Mouse (Mus musculus): ENCODE measurements around the gene Ank3.

Gene Ank3

GRCm38 (mm10) chr10:69478831-69479230 lies 80.3 kb downstream of the Ank3 start:
- no peak for DNase-seq

DNA sequence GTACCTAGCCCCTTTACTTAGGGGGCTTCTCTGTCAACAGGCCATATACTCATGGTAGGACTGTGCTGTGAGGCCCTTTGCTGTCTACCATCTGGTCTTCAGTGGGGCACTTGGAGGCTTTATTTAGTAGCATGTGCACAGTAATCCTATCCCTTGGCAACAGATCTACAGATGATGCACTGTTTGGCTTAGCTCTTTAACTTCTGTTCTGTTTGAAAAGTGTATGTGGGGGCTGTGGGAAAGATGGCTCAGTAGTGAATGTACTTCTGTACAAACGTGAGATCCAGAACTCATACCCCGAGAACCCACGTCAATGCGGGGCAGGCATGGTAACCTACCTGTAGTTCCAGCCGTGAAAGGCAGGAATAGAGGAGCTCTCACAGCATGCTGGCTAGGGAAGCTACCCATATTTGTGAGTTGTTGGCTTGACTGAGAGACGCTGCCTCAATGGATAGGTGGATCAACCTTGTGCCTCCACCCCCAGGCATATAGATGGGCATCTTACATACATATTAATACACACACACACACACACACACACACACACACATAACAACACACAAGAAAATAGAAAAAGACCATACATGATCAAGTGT lies 86.7 kb downstream of the Ank3 start:
- no peak for DNase-seq

DNA sequence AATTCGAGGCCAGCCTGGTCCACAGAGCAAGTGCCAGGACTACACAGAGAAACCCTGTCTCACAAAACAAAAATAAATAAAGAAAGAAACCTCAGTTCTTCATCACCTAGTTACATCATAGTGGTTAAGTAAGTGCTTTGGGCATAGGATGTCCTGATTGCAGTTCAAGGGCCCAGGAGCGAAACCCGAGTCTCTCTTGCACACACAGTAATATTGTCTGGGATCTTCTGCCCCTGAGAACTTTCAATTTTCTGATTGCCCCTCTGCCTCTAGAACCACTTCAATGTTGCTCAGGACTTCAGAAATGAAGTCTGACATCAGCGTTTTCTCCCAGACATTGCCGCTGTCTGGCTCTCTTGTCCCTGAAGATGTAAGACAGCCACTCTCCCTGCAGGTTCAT lies 91.6 kb downstream of the Ank3 start:
- DNase-seq, result no peak

DNA sequence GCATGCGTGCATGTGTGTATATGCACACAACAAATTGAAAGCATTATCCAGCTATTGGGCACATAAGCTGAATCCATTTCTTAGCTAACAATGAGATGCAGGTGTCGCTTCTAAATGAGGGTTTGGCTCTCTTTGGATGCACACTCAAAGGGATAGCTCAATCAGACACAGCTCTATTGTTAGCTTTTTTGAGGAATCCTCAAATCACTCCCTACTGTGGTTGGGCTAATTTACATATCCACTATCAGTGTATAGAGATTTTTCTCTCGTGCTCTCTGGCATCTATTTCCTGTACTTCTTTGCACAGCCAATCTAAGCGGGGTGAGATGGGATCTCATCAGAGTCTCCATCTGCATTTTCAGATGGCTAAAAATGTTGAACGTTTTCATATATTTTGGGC lies 93.4 kb downstream of the Ank3 start:
- DNase-seq, result no peak

GRCm38 (mm10) chr10:69497382-69497781 lies 98.8 kb downstream of the Ank3 start:
- no peak for DNase-seq

- DNase-seq, result peak; percentile 25 to 46
Observed at GRCm38 (mm10) chr10:69500171-69500860, 101.7 kb downstream of the Ank3 start.

- no peak for DNase-seq
Observed at GRCm38 (mm10) chr10:69503791-69504190, 105.2 kb downstream of the Ank3 start.

DNA sequence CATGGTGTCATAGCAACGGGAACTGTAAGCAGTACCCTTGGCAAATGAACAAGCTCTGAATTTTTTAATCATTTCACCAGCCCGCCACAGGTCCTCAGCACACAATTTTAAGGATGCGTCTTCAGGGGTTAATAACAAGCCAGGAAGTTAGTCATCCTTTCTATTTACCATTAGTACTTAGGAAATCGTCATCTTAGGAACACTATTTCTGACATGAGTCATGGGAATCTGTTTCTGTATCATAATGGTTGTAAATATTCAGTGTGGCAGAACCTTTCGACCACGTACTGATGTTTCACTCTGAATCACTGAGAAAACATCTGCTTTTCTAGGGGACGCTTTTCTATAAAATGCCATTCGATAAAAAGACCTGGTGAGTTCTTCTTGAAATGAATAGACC lies 109.1 kb downstream of the Ank3 start:
- DNase-seq, result no peak

GRCm38 (mm10) chr10:69510392-69510791 lies 111.8 kb downstream of the Ank3 start:
- DNase-seq, result no peak

DNA sequence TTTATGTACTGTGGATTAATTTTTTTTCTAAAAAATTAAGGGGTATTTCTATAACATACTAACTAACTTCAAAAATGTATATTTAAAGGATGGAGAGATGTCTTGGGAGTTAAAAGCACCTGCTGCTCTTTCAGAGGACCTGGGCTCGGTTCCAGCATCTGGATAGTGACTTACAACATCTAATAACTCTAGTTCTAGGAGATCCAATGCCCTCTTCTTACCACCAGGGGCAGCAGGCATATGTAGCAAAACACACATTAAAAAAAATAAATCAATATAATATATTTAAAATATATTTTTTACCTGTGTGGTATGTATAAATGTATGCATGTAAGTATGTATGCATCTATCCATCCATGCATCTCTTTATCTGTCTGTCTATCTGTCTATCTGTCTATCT lies 112.7 kb downstream of the Ank3 start:
- no peak for DNase-seq

DNA sequence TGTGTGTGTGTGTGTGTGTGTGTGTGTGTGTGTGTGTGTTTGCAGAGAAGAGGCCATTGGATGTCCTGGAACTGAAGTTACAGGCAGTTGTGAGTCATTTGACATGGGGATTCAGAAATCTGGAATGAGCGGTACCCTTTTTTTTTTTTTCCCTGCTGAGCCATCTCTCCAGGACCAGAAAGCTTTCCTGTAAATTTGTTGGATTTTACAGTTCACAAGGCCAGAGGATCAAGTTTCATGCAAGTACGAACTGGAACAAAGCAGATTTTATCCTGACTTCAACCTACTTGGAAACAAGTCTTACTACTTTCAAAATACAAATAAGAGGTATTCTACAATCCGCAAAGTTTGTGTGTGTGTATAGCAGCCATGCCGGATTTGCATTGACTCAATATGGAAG lies 123.4 kb downstream of the Ank3 start:
- DNase-seq, result no peak

- DNase-seq, result peak in 1 of 2 experiments; percentile 40
Observed at GRCm38 (mm10) chr10:69523202-69523601, 124.6 kb downstream of the Ank3 start.

DNA sequence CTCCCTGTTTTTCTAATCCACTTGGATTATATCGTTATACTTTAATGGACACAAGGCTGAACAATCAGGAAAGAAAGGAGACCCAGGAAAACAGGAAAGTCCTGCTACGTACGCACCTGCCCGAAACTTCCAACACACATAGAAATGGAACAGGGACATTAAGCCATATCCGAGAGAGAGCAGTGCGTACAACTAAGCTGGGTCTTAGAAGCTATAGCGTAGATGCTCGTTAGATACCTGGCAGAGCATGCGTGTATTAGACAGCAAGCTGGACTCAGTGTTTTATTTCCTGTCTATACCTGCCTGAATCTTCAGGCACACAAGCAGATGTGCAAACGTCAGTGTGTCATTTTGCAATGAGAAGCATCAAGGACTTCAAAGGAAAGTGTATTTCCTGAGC lies 128.7 kb downstream of the Ank3 start:
- no peak for DNase-seq

DNA sequence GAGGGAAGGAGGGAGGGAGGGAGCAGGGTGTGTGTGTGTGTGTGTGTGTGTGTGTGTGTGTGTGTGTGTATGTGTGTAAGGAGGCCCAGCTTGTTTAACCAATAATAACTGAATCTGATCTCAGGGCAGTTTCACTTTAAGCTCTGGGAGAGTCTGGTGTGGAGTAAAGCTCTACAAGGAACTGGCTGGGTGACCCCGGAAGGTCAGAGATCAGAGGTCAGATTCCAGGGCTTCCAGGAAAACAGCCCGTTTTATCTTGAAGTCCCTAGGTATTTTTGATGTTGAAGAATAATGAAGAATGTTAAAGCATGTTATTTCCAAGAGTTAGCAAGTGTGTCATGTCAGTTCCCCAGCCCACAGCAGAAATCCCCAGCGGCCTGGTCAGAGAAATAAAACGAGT lies 130.2 kb downstream of the Ank3 start:
- peak; percentile 42 to 57 for DNase-seq

GRCm38 (mm10) chr10:69530326-69530725 lies 131.8 kb downstream of the Ank3 start:
- DNase-seq, result no peak

DNA sequence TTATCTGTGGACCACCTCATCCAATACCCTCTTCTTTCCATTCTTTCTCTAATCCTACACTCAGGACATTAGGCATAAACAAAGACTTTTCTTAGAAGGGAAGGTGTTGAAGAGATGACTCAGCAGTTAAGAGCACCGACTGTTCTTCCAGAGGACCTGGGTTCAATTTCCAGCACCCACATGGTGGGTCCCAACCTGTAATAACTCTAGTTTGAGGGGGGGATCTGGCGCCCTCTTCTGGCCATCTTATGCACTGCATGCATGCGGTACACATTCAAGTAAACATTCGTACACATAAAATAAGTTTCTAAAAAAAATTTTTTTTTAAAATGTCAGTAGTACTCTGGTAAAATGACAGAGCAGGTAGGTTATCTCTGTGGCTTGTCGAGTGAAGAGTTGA lies 133.0 kb downstream of the Ank3 start:
- DNase-seq, result peak; percentile 25 to 26

GRCm38 (mm10) chr10:69532169-69532730 lies 133.7 kb downstream of the Ank3 start:
- peak; percentile 54 to 68 for DNase-seq

DNA sequence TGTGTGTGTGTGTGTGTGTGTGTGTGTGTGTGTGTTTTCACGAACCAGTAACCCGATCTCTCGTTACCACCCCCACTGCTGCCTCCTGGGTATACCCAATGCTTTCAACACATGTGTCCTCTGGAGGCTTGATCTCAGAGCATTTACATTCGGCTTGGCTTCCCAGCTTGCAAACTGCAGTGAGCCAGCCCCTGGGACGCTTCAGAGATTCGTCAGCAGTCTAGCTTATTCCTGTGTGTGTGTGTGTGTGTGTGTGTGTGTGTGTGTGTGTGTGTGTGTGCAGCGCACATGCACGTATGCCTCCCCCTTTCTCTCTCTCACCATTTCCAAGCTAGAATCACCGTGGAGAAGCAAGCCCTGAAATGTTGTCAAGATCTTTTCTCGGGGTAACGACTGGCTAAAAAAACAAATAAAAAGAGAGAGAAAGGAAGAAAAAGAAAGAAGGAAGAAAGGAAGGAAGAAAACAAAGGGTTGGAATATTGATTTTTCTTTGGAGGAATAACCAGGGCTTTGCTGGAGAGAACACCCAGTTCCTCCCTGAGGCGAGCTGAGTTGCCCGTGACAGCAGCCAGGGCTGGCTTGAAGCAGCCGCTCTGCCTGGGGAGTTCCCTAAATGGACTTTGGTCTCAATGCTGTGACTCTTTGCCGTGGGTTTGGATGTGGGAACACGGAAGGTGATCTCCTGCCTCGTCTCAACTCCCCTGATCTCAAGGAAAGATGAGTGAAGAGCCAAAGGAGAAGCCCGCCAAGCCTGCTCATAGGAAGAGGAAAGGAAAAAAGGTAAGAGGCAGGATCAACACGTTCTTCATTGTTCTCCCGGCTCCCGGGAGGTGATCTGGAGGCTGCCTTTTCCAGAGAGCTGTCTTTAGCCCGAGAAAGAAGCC lies 135.2 kb downstream of the Ank3 start:
- peak; percentile 65 to 74 for DNase-seq

- no peak for DNase-seq
Observed at GRCm38 (mm10) chr10:69534716-69535115, 136.1 kb downstream of the Ank3 start.

DNA sequence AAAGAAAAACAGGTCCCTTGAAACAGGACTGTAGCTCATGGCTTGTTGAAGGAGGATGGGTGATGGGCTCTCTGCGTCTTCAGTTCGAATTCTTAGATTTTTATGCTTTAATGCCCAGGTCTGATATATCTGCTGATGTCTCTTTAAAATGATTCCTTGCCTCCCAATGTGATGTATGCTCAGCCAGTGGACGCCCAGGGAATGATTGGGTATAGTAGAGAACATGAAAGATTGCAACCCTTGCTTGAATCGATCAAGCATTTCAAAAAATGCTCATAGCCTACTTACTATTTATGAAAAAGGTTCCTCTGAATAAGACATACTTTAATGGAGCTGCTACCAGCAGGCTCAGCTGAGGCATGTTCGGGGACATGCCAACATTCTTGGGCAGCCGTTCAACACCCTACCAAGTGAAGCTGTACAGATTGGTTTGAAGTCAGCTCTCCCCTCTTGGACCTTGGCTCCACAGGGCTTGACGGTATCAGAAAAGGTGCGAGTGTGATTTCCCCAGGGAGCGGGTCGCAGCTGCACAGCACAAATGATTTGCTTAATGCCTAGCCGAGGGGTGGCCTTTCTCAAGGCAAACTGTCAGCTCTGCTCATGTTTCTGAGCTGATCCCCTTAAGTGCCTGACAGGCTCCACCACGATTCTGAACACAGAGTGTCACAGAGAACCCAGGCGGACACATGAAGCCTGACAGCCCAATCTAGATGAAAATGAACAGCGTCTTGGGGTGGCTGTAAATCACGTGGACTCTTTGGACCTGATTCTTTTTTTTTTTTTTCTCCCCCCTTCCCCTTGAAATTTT lies 136.8 kb downstream of the Ank3 start:
- DNase-seq, result peak; percentile 45 to 58

- DNase-seq, result no peak
Observed at GRCm38 (mm10) chr10:69535931-69536200, 137.3 kb downstream of the Ank3 start.

- no peak for DNase-seq
Observed at GRCm38 (mm10) chr10:69536372-69537075, 138.0 kb downstream of the Ank3 start.

All from kidney, postnatal 4 days (tissue).